Mouse (Mus musculus): ENCODE measurements around the gene Tfcp2. TPM values are rescaled to one million over a fixed set of nuclear protein-coding genes. Genes with fewer than 3 reads are reported as not detected.
A peak's percentile ranks its signal among the peaks of the same experiment; 100 is the strongest.

Tfcp2 gene
- polyA plus RNA-seq, 1 experiment from 2014 or later, result 50.3 TPM

DNA sequence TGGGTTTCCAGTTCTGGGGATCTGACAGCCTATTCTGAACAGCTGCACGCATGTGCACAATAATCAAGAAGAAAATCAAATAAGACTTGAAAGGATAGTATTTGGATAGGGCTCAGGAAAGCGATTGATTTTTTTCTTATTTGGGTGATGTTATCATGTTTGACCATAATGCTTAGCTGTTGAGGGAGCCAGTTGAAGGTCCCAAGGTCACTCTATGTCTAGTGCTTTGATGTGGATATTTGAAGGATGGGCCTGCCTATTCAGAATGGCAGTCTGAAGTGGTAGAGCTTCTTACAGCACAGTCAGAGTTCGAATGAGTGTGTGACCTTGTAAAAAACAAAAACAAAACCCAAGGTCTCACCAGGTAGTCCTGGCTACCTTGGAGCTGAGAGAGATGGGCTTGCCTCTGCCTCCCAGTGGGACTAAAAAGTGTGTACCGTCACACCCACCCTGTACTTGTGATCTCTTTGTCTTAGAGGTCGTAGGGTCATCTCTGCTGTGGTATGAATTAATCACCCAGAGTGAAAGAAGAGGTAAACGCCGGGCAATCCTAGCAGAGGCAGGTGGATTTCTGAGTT lies 77.8 kb downstream of the Tfcp2 start:
- no peak overlapping the region for H3K4me2 ChIP-seq (replicated peaks)
- H3K27me3 ChIP-seq, result no peaks in the 10 kb centered on the region
- peaks cover 79% of the 10 kb centered on the region for H3K36me3 ChIP-seq
- 84% methylated on average over 7 of the region's 7 CpGs for WGBS
- no peak overlapping the region for H3K27ac ChIP-seq (replicated peaks)
- H3K9me3 ChIP-seq, result no peaks in the 10 kb centered on the region
- peaks cover 13% of the 10 kb centered on the region for H3K4me1 ChIP-seq
- no peak overlapping the region for H3K9ac ChIP-seq (replicated peaks)
- ATAC-seq (ENCODE audit: low FRiP score, low read depth), result no peak
- no peak overlapping the region for H3K4me3 ChIP-seq

DNA sequence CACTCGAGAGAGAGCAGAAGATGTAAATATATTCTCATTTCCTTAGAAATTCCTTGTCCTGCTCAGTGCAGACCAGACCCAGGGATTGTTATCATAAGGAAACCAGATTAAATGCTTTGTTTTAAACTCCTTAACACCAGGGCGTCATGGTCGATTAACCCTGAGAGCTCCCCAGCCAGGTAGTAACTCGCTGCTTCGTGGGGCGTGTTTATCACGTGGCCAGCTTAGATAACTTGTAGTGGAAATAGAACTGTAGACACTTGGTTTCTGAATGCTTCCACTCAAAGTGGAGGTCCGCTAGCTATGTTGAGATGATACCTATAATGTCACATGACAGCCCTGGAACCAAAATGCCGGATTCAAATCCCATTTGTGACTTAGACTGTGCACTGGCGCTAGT lies 81.8 kb downstream of the Tfcp2 start:
- H3K27ac ChIP-seq (replicated peaks), result no peak overlapping the region
- peak overlapping the region; percentile 86 for H3K4me2 ChIP-seq (replicated peaks)
- no peak for ATAC-seq (ENCODE audit: low FRiP score, low read depth)
- H3K4me1 ChIP-seq, result peaks cover 21% of the 10 kb centered on the region
- no peaks in the 10 kb centered on the region for H3K9me3 ChIP-seq
- 68% methylated on average over 10 of the region's 10 CpGs for WGBS
- peak overlapping the region; percentile 88 for H3K4me3 ChIP-seq
- H3K9ac ChIP-seq (replicated peaks), result peak overlapping the region; percentile 90
- H3K36me3 ChIP-seq, result peaks cover 43% of the 10 kb centered on the region
- H3K27me3 ChIP-seq, result no peaks in the 10 kb centered on the region

DNA sequence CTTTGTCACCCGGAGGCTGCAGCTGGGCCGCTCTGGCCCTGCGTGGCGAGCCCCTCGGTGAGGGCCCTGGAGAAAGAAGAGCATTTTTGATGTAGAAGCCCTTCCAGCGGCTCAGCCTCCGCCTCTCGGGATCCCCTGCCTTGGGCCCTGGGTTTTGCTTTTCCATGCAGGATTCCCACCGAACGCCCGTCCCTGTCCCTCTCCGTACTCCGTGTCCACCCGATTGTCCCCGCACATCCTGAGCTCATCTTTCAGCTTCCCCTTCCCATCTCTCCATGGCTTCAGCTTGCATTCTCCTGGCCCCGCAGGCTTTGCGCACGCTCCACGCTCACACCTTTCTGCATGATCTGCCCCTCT lies 82.6 kb downstream of the Tfcp2 start:
- Histone ChIP-seq H3K27me3 (no peaks in the 10 kb centered on the region), H3K4me3 (peak overlapping the region; percentile 88), H3K27ac (replicated peaks) (peak overlapping the region; percentile 84), H3K4me1 (peaks cover 21% of the 10 kb centered on the region), H3K9me3 (no peaks in the 10 kb centered on the region), H3K9ac (replicated peaks) (peak overlapping the region; percentile 90), H3K36me3 (peaks cover 34% of the 10 kb centered on the region), H3K4me2 (replicated peaks) (peak overlapping the region; percentile 86)
- peak; percentile 42 for ATAC-seq (ENCODE audit: low FRiP score, low read depth)
- WGBS, result 1% methylated on average over 18 of the region's 19 CpGs

DNA sequence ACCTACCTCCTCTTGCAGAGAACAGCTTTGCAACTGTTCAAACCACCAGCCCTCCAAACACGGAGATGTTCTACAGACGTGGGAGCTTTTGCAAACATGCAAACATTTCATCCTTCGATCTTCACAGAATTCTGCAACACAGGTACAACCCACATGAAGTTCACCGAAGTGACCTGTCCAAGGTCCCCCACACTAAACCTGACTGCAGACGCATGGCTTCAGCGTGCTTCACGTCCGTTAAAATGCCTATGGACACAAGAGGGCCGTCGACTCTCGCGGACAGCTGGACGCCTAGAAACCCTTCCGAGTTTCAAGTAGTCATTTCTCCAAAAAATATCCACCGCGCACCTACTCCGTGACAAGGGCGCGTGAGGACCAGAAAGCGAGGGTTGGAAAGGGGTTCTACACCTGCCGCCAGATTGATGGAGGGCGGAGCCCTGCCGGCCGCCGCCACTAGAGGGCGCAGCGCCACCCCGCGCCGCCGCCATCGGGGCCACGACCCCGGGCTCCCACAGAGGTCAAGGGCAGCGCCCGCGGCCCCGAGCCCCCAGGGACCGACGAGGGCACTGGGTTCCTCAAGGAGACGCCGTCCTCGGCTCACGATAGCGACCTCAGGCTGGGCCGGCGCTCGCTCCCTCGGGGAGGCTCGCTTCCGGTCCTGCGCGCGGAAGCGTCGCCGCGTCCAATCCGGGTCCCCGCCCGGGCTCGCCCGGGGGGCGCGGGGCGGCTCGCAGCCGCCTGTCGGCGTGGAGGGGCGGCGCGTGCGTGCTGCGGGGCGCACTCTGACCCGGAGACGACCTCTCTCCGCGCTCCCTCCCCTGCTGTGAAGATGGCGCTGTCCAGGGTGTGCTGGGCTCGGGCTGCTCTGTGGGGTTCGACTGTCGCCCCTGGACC lies 83.3 kb downstream of the Tfcp2 start, which contains the start of gene Letmd1:
TSS of gene Letmd1 (plus strand) at position 729 of the 894 bp plus-strand sequence.
- Histone ChIP-seq H3K27me3 (no peaks in the 10 kb centered on the region), H3K36me3 (peaks cover 28% of the 10 kb centered on the region), H3K4me3 (peak within 1 kb of the TSS; percentile 88), H3K4me2 (replicated peaks) (peak within 1 kb of the TSS; percentile 86), H3K9me3 (no peaks in the 10 kb centered on the region), H3K4me1 (peaks cover 21% of the 10 kb centered on the region), H3K27ac (replicated peaks) (peak within 1 kb of the TSS; percentile 84), H3K9ac (replicated peaks) (peak within 1 kb of the TSS; percentile 90)
- ATAC-seq (ENCODE audit: low FRiP score, low read depth), result peak; percentile 95
- WGBS, result 2% methylated on average over 82 of the region's 84 CpGs

DNA sequence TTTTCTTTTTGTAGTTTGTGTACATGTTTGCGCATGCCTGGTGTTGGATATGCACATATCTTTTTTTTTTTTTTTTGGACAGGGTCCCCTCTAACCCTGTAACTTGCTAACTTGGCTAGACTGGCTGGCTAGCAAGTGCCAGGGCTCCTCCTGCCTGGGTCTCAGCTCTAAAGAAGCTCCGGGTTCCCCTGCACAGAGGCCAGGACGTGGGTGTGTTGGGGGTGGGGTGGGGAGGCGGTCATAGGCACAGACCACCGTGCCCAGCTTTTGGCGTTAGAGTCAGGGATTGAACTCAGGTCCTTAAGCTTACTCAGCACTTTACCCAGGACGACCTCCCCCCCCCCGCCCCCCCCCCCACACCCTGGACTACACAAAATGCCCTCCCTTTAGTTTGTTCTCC lies 84.1 kb downstream of the Tfcp2 start:
- 38% methylated on average over 8 of the region's 8 CpGs for whole genome bisulfite sequencing

DNA sequence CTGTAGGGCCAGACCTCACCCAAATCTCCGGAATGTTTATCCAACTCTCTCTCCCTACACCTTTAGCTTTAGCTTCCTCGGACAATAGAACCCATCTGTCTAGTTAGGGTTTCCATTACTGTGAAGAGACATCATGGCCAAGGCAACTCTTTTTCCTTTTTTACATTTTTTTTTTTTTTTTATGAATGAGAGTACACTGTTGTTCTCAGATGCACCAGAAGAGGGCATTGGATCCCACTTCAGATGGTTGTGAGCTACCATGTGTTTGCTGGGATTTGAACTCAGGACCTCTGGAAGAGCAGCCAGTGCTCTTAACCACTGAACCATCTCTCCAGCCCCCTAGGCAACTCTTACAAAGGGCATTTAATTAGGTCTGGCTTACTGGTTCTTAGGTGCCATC lies 86.4 kb downstream of the Tfcp2 start:
- Histone ChIP-seq H3K9ac (replicated peaks) (no peak overlapping the region), H3K4me2 (replicated peaks) (no peak overlapping the region), H3K9me3 (no peaks in the 10 kb centered on the region), H3K36me3 (no peaks in the 10 kb centered on the region), H3K4me3 (no peak overlapping the region), H3K4me1 (peaks cover 18% of the 10 kb centered on the region), H3K27me3 (peaks cover 10% of the 10 kb centered on the region), H3K27ac (replicated peaks) (no peak overlapping the region)
- ATAC-seq (ENCODE audit: low FRiP score, low read depth), result no peak
- WGBS, result 80% methylated on average over 2 of the region's 2 CpGs

More for the DNA sequence above, 84.1 kb downstream of the Tfcp2 start:
- no peak overlapping the region for H3K27ac ChIP-seq (replicated peaks)
- H3K4me2 ChIP-seq (replicated peaks), result peak overlapping the region; percentile 86
- H3K27me3 ChIP-seq, result no peaks in the 10 kb centered on the region; the same call in 1 of the 2 replicates
- no peaks in the 10 kb centered on the region for H3K9me3 ChIP-seq
- no peak for ATAC-seq (ENCODE audit: low FRiP score, low read depth)
- H3K36me3 ChIP-seq, result peaks cover 20% of the 10 kb centered on the region
- H3K4me1 ChIP-seq, result peaks cover 21% of the 10 kb centered on the region
- peak overlapping the region; percentile 90; the same call in 1 of the 2 replicates for H3K9ac ChIP-seq (replicated peaks)
- H3K4me3 ChIP-seq, result peak overlapping the region; percentile 88

DNA sequence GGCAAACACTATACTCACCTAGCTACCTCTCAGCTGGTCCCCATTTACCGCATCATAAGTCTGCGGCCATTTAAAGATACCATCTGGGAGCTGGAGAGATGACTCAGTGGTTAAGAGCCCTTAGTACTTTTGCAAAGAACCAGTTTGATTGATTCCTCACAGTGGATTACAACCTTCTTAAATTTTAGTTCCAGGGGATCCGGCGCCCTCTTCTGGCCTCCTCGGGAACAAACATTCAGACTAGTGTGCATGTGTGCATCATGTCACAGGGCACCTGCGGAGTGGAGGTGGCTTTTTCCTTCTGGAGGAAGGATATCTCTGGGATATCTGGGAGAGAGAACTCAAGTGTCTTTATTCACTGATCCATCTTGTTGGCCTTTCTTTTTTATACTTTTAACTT lies 88.1 kb downstream of the Tfcp2 start:
- Histone ChIP-seq H3K4me3 (no peak overlapping the region), H3K4me1 (peaks cover 8% of the 10 kb centered on the region), H3K27me3 (peaks cover 19% of the 10 kb centered on the region), H3K4me2 (replicated peaks) (no peak overlapping the region), H3K36me3 (no peaks in the 10 kb centered on the region), H3K9ac (replicated peaks) (no peak overlapping the region), H3K27ac (replicated peaks) (no peak overlapping the region), H3K9me3 (no peaks in the 10 kb centered on the region)
- WGBS, result 29% methylated on average over 6 of the region's 6 CpGs
- no peak for ATAC-seq (ENCODE audit: low FRiP score, low read depth)

DNA sequence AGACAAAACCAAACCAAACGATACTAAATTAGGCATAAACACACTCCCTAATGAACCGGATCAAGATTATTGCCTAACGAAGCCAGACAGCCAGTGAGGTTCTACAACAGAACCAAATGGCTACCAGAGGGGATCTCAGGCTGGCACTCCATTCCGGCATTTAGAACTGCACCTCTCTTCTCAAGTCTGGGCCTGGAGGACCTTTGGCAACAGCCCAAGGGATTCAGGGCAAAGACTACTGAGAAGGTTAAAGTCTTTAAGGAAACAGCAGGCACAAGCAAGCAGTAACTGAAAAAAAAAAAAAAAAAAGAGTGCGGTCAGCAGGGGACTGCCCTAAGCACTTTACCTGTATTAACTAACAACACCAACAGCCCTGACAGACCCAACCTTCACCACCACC lies 89.7 kb downstream of the Tfcp2 start:
- Histone ChIP-seq H3K4me2 (replicated peaks) (no peak overlapping the region), H3K36me3 (no peaks in the 10 kb centered on the region), H3K4me1 (no peaks in the 10 kb centered on the region), H3K4me3 (no peak overlapping the region), H3K9me3 (no peaks in the 10 kb centered on the region), H3K9ac (replicated peaks) (no peak overlapping the region), H3K27ac (replicated peaks) (no peak overlapping the region), H3K27me3 (peaks cover 27% of the 10 kb centered on the region)
- 87% methylated on average over 5 of the region's 5 CpGs for WGBS
- no peak for ATAC-seq (ENCODE audit: low FRiP score, low read depth)

DNA sequence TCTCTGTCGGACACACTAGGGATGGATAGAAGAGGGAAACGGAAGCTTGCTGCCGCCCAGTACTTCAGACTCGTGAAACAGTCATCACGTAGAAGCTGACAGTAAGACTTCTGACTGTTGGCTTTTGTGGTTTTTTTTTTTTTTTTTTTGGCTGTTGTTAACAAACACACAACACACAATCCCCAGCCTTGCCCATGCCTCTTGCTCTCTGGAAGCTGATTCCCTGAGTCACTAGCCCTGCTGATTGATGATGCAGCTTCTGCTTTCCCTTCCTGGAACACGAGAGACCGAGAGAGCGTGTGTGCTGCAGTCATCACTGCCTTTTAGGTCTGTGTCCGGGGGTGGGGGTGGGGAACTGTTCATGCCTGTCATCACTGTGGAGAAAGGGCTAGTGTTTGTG lies 90.2 kb downstream of the Tfcp2 start:
- Histone ChIP-seq H3K27ac (replicated peaks) (no peak overlapping the region), H3K9me3 (no peaks in the 10 kb centered on the region), H3K36me3 (no peaks in the 10 kb centered on the region), H3K4me3 (no peak overlapping the region), H3K9ac (replicated peaks) (no peak overlapping the region), H3K4me2 (replicated peaks) (no peak overlapping the region), H3K27me3 (peaks cover 27% of the 10 kb centered on the region), H3K4me1 (no peaks in the 10 kb centered on the region)
- 84% methylated on average over 9 of the region's 9 CpGs for WGBS
- ATAC-seq (ENCODE audit: low FRiP score, low read depth), result no peak

DNA sequence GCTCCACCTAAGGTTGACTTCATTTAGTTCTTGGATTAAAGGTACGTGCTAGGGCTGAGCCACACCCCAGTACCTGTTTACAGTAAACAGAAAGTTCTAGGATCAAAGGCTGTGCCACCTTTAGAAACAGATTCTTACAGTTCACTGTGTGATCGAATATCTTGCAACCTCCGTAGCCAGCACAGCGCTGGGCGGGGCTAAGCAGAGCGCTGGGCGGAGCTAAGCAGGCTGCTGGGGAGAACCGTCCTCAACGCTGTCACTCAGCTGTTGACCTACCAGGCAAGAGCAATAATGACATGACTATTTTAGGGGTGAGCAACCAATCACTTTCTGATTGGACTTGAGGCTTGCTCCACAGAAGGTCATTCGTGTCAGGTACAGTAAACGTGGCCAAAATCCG lies 90.9 kb downstream of the Tfcp2 start:
- 13% methylated on average over 12 of the region's 12 CpGs for WGBS
- Histone ChIP-seq H3K9ac (replicated peaks) (no peak overlapping the region), H3K4me2 (replicated peaks) (peak overlapping the region; percentile 27), H3K36me3 (no peaks in the 10 kb centered on the region), H3K27ac (replicated peaks) (no peak overlapping the region), H3K4me1 (no peaks in the 10 kb centered on the region), H3K27me3 (peaks cover 27% of the 10 kb centered on the region), H3K4me3 (no peak overlapping the region), H3K9me3 (no peaks in the 10 kb centered on the region)
- ATAC-seq (ENCODE audit: low FRiP score, low read depth), result peak; percentile 38; the same call in 1 of the 2 replicates

DNA sequence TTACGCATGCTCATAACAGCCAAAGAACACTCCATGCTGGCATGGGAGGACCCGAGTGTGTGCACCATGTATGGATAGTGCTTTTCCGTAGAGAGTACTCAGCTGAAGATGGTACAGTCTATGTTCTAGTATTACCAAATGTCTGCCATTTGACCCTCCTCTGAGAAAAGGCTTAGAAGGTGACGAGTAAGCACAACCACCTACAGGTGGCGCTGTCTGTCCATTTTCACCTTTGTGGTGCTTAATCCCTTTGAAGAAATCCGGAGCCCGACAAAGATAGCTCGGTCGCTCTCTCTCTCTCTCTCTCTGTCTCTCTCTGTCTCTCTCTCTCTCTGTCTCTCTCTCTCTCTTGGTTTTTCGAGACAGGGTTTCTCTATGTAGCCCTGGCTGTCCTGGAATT lies 93.8 kb downstream of the Tfcp2 start:
- Histone ChIP-seq H3K36me3 (no peaks in the 10 kb centered on the region), H3K9ac (replicated peaks) (no peak overlapping the region), H3K9me3 (no peaks in the 10 kb centered on the region), H3K27ac (replicated peaks) (no peak overlapping the region), H3K4me3 (no peak overlapping the region), H3K27me3 (peaks cover 27% of the 10 kb centered on the region), H3K4me2 (replicated peaks) (no peak overlapping the region), H3K4me1 (no peaks in the 10 kb centered on the region)
- 38% methylated on average over 10 of the region's 10 CpGs for WGBS
- ATAC-seq (ENCODE audit: low FRiP score, low read depth), result no peak

DNA sequence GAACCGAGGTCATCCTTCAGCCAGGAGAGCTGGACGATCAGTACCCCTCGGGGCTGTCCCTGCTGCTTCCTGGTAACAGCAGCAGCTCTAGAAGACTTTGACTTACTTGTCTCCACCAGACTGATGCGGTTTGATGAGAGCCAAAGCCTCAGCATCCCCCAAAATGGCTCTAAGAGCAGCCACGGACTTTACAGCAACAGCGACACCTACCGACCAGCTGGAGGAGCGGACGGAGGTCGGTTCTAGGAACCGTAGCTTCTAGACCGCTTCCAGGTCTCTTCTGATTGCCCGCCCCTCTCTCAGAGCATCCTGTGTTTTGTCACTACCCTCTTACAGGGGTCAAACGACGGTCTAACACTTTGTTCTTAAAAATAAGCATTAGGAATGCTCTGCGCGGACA lies 94.5 kb downstream of the Tfcp2 start:
- Histone ChIP-seq H3K4me3 (no peak overlapping the region), H3K27ac (replicated peaks) (no peak overlapping the region), H3K27me3 (peaks cover 27% of the 10 kb centered on the region), H3K9ac (replicated peaks) (no peak overlapping the region), H3K4me2 (replicated peaks) (no peak overlapping the region), H3K4me1 (no peaks in the 10 kb centered on the region), H3K9me3 (no peaks in the 10 kb centered on the region), H3K36me3 (no peaks in the 10 kb centered on the region)
- 11% methylated on average over 17 of the region's 17 CpGs for WGBS
- no peak for ATAC-seq (ENCODE audit: low FRiP score, low read depth)

All from midbrain, embryonic 12.5 days (tissue).